Mouse (Mus musculus) forebrain, embryonic 12.5 days (tissue): ENCODE measurements around the gene Gpx8. TPM values are rescaled to one million over a fixed set of nuclear protein-coding genes. Genes with fewer than 3 reads are reported as not detected.
A peak's percentile ranks its signal among the peaks of the same experiment; 100 is the strongest.

ENCODE experiments used
- microRNA counts: library from miRNA; unstranded; fragments of <30 nt; microRNA quantifications from one replicate; lab custom pipeline; 2017
- microRNA-seq: library from miRNA; unstranded; fragments of <30 nt; microRNA quantifications from one replicate; pipeline ENCODE4, GENCODE M21; 2017
- polyA plus RNA-seq: library from polyadenylated mRNA; unstranded; fragments of >200 nt; fragmentation: Nextera tagmentation; extraction: Ambion mirVana; gene quantifications from 2 replicates; pipeline ENCODE4 v1.2.1, GENCODE M21; 2016

Gpx8 gene
- polyA plus RNA-seq, 1 experiment from 2014 or later = 81.2 TPM

MicroRNAs within 50 kb of the gene (microRNA counts, 519-probe panel; counts per million panel counts)
- microRNA mmu-miR-449a (lab: Ali Mortazavi, UCI) = 3,588 counts per million, percentile 36 among the panel's probes with 10 or more counts
- microRNA mmu-miR-449b (lab: Ali Mortazavi, UCI) = not detected
- microRNA mmu-miR-449c (lab: Ali Mortazavi, UCI) = not detected

Small RNAs within 50 kb of the gene (microRNA-seq; reads per million reads assigned to microRNA genes)
- gene Mir449a (5,631 reads per million, percentile 90 among the genes with 10 or more reads in this experiment), gene Mir449b (9.5 reads per million, percentile 26 among the genes with 10 or more reads in this experiment), gene Mir449c (18.2 reads per million, percentile 33 among the genes with 10 or more reads in this experiment)

Other genes starting within 250 kb of the Gpx8 start
- 17.8 and 19.1 TPM in 2 replicates for gene Plpp1, start 245.6 kb downstream of the Gpx8 start, polyA plus RNA-seq
- gene Mtrex, start 119.0 kb downstream of the Gpx8 start, polyA plus RNA-seq = 90.0 and 98.3 TPM in 2 replicates
- gene Dhx29, start 119.0 kb downstream of the Gpx8 start, polyA plus RNA-seq = 37.0 and 38.1 TPM in 2 replicates
- gene Ccno, start 58.6 kb downstream of the Gpx8 start, polyA plus RNA-seq = 4.4 and 7.2 TPM in 2 replicates
- gene Mcidas, start 52.6 kb downstream of the Gpx8 start, polyA plus RNA-seq = 2.2 and 3.6 TPM in 2 replicates
- 0.97 and 1.3 TPM in 2 replicates for gene Cdc20b, start 11.3 kb downstream of the Gpx8 start, polyA plus RNA-seq
- gene Gzma, start 54.6 kb upstream of the Gpx8 start, polyA plus RNA-seq = not detected in 2 replicates
- gene Esm1, start 163.2 kb upstream of the Gpx8 start, polyA plus RNA-seq = 1.4 and 2.5 TPM in 2 replicates
- gene Gzmk, start 179.5 kb upstream of the Gpx8 start, polyA plus RNA-seq = not detected in 2 replicates
- 2.0 and 2.2 TPM in 2 replicates for gene BC067074, start 246.7 kb upstream of the Gpx8 start, polyA plus RNA-seq